Mouse (Mus musculus): ENCODE measurements around the gene Gm12169.

Gene Gm12169

DNA sequence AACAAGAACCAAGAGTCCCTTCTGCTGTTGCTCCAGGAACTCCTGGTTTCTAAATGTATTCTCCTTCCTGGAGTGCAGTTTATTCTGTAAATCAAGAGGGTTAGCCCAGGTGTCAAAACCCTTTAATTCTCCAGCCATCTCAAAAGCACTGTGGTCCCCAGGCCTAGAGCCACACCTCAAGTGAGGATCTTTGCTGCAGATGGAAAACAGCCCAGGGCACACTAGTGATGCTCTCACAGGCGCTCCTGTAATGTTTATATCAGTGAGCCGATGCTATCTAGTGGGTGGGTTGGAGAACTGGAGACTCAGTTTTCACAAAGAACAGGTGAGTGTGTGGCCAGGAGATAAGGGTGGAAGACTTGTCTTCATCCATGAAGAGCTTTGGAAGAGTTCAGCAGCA, at the start of gene Gm12169:
Gene Gm12169, plus strand, starts transcription at position 301 of the 400 bp plus-strand sequence.
- DNase-seq (ENCODE audit: low spot score in 2 of 2): peak in 1 of 2 experiments; percentile 13

DNA sequence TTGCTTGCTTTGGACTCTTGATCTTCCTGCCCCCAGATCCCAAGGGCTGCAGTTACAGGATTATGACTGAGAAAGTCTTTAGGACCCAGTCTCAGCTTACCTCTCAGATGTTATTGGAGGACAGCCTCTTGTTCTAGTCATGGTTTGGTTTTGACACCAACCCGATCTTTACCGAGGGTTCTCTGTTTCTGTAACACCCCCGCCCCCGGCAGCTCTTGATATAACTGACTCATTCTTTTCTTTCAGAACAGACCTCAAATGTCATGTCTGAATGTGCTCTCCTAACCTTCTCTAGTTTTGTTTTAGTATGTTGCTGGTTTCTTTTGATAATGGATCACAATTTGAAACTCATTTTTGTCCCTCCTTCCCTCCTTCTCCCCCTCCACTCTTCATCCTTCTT, 49.8 kb upstream of the Gm12169 start:
- peak in 1 of 2 experiments; percentile 7 for DNase-seq (ENCODE audit: low spot score in 2 of 2)

DNA sequence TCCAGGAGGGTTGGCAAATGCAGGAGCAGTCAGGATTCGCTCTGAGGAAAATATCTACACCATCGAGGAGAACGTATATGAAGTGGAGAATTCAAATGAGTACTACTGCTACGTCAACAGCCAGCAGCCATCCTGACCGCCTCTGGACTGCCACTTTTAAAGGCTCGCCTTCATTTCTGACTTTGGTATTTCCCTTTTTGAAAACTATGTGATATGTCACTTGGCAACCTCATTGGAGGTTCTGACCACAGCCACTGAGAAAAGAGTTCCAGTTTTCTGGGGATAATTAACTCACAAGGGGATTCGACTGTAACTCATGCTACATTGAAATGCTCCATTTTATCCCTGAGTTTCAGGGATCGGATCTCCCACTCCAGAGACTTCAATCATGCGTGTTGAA, 44.7 kb upstream of the Gm12169 start:
- DNase-seq (ENCODE audit: low spot score in 2 of 2): peak in 1 of 2 experiments; percentile 24

DNA sequence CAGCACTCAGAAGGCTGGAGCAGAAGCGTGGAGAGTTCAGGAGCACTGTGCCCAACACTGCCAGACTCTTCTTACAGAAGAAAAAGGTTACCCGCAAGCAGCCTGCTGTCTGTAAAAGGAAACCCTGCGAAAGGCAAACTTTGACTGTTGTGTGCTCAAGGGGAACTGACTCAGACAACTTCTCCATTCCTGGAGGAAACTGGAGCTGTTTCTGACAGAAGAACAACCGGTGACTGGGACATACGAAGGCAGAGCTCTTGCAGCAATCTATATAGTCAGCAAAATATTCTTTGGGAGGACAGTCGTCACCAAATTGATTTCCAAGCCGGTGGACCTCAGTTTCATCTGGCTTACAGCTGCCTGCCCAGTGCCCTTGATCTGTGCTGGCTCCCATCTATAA, 43.5 kb upstream of the Gm12169 start:
- DNase-seq (ENCODE audit: low spot score in 2 of 2): peak in 1 of 2 experiments; percentile 55

DNA sequence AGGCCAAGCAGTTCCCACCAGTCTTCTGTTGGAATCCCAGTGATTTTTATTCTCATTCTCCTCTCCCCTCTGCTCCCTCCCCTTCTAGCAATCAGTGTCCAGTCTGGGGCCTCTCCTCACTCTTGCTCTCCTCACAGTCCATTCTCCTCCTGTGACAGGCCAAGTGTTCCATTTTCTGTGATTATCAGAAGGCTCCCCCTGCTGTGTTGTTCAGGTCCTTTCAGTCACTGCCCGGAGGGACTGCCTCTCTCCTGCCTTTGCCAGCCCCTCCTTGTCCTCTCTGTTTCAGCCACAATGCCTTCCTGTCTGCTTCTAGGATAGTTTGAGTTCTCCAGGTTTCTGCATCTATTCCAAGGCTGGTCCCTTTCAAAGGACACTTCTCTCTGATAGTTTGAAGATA, 35.8 kb upstream of the Gm12169 start:
- peak in 1 of 2 experiments; percentile 51 for DNase-seq (ENCODE audit: low spot score in 2 of 2)

DNA sequence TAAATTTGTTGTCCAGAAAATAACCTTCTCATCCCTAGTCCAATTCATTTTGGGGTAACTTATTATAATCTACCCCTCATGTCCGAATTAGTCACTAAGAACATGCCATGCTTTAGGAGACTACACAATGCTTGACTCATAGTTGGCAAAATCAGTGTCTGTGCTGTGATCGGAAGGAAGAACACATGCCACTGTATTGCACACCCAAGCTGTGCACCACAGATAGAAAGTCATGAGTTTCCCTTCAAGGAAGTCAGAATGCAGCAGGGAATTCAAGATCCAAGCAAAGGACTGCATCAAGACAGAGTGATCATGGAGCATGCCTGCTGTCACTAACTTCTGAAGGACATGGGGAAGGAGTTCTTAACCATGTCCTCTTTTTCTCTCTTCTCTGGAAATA, 35.4 kb upstream of the Gm12169 start:
- no peak for DNase-seq (ENCODE audit: low spot score in 2 of 2)

DNA sequence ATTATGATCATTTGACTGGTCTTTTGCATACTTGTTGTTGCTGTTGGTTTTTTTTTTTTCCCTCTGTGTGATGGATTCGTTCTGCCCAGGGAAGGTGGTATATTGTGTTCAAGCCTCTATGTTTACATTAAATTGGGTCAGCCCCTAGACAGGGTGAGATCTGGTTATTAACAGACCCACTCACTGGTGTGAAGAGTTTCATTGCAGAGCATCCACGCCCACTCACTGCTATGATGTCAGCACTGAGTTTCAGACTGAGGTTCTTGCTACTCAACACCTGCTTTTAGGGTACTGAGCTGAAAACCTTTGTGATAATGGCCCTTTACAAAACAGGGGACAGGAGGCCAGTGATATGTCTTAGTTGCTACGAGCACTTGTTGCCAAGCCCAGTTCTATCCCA, 16.9 kb upstream of the Gm12169 start:
- DNase-seq (ENCODE audit: low spot score in 2 of 2): peak in 1 of 2 experiments; percentile 4

DNA sequence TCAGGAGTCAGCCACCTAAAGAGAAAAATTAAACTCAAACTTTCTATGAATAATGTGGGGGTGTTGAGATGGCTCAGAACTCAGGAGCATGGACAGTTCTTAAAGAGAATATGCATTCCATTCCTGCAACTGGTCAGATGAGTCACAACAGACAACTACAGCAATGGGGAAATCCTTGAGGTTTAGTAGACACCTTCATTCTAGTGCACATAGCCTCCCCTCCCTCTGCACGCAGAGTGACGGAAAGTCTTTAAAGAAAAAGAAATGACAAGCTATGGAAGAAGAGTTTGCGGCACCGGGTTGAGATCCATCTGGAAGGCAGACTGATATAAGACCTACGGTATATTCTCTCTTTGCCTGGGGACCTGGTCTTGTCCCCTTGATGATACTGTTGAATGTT, 14.1 kb upstream of the Gm12169 start:
- no peak for DNase-seq (ENCODE audit: low spot score in 2 of 2)

DNA sequence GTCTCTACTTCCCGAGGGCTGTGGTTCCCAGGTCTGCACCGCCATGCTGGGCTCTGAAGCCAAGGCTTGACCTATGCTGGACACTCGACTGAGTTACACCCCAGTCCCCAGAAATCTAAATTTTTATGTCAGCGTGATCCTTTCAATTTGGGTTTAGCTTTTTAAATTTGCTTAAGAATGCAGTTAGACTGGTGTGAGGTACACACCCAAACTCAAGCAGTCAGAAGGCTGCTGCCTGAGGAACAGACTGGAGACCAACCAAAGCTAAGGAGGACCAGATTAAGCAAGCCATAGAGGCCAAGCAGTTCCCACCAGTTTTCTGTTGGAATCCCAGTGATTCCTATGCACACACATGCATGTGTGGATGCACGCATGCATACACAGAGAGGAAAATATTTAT, 2.7 kb upstream of the Gm12169 start:
- DNase-seq (ENCODE audit: low spot score in 2 of 2): peak in 1 of 2 experiments; percentile 41

DNA sequence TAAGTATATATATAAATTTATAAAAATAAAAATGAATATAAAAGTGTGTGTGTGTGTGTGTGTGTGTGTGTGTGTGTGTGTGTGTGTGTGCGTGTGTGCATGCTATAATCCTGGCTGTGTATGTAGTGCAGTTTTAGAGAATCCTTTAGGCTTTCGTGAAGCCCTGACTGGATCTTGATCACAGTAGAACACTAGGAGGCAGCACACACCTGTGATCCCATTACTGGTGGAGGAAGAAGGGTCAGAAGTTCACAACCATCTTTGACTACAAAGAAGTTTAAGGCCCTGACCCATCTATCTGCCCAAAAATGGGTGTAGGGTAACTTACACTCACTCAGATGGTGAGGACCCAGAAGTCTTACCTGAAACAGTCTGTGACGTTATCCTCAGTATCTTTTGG, 1.3 kb upstream of the Gm12169 start:
- peak in 1 of 2 experiments; percentile 13 for DNase-seq (ENCODE audit: low spot score in 2 of 2)

DNA sequence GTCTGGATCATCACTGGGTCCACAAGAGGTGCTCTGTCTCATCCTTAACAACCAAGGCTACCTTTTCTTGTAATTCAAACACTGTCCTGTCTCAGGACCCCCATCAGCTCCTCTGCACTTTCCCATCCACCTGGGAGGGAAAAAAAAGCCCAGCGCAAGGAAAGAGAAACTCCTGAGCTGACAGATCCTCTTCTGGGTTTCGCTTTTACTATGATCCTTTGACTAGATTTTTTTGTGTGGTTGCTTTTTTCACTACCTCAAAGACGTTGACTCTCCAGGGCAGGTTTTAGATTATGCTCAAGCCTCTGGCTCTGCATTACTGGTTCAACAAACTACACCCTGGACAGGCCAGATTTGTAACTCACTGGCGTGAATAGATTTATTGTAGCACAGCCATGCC, 6.1 kb downstream of the Gm12169 start:
- DNase-seq (ENCODE audit: low spot score in 2 of 2): peak in 1 of 2 experiments; percentile 29

DNA sequence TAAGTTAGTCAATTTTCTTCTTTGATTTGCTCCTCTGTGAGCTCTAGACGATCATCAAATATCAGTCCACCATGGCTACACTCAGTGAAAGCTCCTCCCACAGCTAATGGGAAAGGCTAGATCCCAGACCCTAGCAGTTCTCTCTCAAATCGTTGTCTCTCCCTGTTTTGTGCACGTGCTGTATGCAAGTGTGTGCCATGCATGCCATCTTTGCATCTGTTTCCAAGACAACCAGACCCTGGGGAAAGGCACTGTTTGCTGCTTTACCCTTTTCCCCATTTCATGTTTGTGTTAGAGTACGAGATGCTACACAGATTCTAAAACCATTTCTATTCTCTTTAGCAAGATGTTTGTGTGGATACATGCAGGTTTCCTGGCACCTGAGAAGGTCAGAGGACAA, 13.0 kb downstream of the Gm12169 start:
- no peak for DNase-seq (ENCODE audit: low spot score in 2 of 2)

DNA sequence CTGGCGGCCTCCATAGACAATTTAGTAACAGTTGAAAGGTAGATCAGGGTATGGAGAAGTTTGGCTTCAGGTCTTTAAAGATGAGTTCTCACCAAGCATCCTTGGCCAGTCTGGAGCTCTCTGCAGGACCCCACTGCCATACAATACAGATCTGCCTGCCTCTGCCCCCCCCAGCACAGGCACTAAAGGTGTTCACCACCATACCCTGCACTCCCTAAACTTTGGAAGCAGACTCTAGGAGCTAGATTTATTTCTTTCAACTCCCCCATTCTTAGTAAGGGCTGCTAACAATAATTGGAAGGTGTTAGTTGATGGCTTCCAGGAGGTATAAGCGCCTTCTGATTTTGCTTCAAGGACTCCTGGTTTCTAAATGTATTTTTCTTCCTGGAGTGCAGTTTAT, 19.5 kb downstream of the Gm12169 start:
- DNase-seq (ENCODE audit: low spot score in 2 of 2): no peak

DNA sequence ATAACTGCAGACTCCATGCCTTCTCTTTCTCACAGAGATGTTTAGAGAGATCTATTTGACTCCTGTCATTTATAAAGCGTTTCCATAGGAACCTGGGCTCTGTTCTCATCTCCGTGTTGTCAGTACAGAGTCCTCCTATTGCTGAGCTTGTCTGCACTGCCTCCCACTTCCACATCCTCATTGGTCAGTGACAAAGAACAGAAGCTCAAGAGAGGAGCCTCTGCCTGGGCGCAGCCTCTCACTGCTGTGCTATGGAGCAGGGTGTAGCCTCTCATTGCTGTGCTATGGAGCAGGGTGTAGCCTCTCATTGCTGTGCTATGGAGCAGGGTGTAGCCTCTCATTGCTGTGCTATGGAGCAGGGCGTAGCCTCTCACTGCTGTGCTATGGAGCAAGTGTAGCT, 25.7 kb downstream of the Gm12169 start:
- no peak for DNase-seq (ENCODE audit: low spot score in 2 of 2)

DNA sequence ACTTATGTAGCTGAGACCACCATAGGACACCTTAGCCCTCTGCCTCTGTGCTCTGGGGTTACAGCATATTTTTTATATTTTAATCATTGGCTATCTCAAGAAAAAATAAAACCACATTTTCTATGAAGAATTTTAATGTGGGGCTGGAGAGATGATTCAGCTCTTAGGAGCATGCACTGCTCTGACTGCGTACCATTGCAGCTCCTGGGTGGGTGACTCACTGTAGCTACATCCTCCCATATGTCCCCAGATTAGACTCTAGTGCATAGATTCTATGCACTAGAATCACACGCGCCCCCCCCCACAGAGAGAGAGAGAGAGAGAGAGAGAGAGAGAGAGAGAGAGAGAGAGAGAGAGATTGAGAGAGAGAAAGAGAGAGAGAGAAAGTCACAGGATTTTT, 28.7 kb downstream of the Gm12169 start:
- DNase-seq (ENCODE audit: low spot score in 2 of 2): no peak

DNA sequence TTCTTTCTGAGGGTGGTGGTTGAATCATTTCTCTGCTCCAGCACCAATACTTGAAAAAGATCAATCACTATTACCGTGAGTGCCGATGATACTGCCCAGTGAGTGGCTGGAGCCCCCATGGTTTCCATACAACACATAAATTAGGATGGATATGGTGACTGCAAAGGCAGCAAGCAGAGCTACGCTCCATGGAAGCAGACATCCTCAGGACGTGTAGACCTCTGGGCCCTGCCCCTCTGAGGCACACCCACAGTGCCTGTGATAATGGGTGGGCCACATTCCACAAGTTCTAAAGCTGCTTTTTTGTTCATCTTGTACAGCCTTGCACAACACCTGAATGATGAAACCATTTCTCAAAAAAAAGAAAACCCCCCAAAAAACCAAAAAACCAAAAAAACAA, 37.1 kb downstream of the Gm12169 start:
- DNase-seq (ENCODE audit: low spot score in 2 of 2): no peak

DNA sequence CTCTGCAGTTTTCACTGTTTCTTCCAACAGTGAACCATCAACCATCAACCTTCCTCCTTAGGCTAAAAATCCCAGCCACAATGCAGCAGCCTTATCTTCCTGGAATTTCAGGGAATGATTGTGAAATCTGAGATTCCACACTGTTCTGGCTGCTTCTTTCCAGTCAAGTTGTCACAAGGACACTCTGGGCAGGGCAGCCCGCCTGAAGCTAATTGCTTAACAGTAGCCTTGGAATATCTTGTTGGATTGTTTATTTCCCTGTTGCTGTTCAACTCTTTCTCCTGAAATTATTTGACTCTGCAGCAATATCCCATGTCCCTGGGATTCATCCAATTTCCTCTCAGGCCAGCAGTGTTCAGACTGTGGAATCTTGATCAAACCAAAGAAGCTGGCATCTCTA, 40.7 kb downstream of the Gm12169 start:
- DNase-seq (ENCODE audit: low spot score in 2 of 2): no peak

DNA sequence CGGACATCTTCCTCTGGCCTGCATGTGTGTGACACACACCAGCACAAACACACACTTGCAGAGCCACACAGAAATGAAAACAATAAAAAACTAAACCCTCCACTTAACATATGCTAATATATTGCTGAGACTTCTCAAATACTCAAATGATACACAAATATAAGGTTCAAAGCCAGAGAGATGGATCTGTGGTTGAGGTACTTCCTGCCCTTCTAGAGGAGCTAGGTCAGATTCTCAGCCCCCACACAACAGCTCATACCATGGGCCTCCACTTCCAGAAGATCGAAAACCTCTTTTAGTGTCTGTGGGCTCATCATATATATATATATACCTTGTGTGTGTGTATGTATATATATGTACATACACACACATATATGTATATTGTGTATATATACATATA, 42.0 kb downstream of the Gm12169 start:
- DNase-seq (ENCODE audit: low spot score in 2 of 2): no peak

DNA sequence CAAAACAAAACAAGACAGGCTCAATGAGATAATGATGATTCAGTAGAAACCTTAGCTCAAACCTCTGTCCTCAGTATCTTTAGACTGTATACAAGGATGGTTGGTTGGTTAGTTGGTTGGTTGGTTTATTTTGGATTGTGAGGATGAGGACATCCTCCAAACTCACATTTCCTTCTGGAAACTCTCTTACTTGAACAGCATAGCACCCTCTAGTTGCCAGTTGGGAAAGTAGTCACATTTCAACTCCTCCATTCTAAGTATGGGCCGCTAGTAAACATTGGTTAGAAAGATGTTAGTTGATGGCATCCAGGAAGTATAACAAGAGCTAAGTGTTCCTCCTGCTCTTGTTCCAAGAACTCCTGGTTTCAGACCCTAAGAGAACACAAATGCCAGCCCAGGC, 45.1 kb downstream of the Gm12169 start:
- no peak for DNase-seq (ENCODE audit: low spot score in 2 of 2)

DNA sequence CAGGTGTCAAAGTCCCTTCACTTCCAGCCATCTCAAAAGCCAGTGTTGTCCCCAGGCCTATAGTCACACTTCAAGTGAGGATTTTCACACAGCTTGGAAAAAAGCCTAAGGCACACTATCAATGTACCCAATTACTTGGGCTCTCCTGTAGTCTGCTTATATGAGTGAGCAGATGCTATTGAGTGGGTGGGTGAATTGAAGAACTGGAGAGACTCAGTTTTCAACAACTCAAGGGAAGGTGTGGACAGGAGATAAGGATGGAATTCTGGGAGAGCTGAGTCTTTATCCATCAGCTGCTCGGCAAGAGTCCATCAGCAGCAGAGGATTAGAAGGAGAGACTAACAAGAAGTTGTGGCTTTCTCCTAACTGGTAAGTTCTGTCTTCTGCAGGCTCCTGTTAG, 47.3 kb downstream of the Gm12169 start, which contains the start of gene BC053393:
Gene BC053393, plus strand, starts transcription at position 210 of the 400 bp plus-strand sequence.
- no peak for DNase-seq (ENCODE audit: low spot score in 2 of 2)

DNA sequence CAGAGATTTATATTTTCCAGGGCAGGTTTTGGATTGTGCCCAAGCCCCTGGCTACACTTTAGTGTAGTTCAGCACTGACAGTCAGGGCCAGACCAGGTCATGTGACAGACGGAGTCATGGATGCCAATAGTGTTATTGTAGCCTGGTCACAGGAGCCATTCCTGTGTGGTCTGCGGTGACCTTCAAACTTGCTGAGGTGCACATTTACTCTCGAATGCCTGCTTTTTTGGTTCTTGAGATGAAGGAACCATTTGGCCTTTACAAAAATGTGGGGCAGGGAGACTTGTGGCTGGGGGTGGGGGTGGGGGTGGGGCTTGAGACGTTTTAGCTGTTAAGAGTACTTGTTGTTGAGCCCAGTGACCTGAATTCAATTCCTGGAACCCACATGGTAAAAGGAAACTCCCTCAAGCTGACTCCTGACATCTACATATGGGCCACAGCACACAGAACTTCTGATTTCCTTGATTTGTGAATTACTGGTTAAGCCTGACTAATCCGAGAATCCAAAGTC, 54.8 kb downstream of the Gm12169 start:
- no peak for DNase-seq (ENCODE audit: low spot score in 2 of 2)

DNA sequence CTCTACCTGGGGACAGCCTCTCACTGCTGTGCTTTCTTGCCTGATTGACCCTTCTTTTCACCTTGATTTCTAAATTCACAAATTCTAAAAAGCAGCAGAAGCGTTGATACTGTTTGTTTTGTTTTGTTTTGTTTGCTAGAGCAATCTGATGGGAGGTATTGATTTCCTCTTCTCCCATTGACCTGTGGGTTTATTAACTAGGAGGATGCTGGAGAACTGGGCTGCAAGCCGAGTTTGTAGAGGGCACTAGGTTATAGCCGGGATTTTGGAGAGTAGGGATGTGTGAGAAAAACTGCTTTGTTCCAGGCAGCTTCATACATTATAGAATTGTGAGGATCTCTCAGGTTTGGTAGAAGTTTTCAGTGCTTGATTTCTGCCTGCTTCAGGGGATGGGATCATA, 56.4 kb downstream of the Gm12169 start:
- no peak for DNase-seq (ENCODE audit: low spot score in 2 of 2)

DNA sequence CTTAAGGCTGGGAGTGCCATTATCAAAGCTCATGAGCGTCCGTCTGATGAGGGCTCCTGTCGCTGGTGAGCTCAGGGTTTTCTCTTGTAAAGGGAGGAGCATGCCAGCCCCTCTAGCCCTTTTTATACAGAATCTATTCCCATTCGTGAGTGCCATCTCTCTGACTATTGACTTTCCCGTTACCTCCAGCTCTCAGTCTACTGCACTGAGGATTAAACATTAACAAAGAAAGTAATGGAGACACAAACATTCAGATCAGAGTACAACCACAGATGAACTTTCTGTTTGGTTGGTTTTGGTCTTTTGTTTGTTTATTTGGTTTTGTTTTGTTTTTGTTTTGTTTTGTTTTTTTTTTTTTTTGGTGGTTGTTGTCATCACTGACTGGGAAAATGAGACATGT, 58.7 kb downstream of the Gm12169 start:
- no peak for DNase-seq (ENCODE audit: low spot score in 2 of 2)

Measured in spleen, postnatal 4 days (tissue).